Mouse (Mus musculus): ENCODE results near the gene Eprs. TPM values are rescaled to one million over a fixed set of nuclear protein-coding genes. Genes with fewer than 3 reads are reported as not detected.

The Eprs gene
- polyA plus RNA-seq, 1 experiment, result 61.9 TPM

- Histone ChIP-seq H3K4me1 (ENCODE audit: control insufficient read depth, insufficient read depth, low read length) (peaks cover 3% of the 10 kb centered on the region; the same call in 1 of the 2 replicates), H3K4me3 (ENCODE audit: insufficient read depth, low read depth, low read length) (no peak overlapping the region), H3K27ac (ENCODE audit: insufficient read depth, low read depth, low read length) (no peak overlapping the region)
- WGBS, result 93% methylated on average over 2 of the region's 2 CpGs
- TF ChIP-seq POLR2A (IDR thresholded peaks at IDR 0.05; ENCODE audit: insufficient read depth, low read depth, low read length) (no peak), CTCF (IDR thresholded peaks at IDR 0.05; ENCODE audit: insufficient read depth, low read depth, low read length) (no peak)
These were observed 14.6 kb downstream of the Eprs start for GRCm38 (mm10) chr1:185377429-185377828.

DNA sequence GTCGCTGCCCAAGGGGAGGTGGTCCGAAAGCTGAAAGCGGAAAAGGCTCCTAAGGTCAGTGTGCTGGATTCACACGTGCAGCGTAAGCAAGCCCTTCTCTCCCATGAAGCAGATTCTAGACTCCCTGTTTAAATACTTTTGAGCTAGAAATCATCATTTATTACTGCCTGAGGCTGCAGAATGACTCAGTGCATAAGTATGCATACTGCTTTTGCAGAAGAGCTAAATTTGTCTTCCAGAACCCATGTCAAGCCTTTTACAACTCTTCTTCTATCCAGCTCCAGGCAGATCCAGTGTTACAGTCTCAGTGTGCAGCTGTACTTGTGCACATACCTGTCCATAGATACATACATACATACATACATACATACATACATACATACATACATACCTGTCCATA, 38.8 kb downstream of the Eprs start:
- no peak overlapping the region for H3K4me3 ChIP-seq (ENCODE audit: insufficient read depth, low read depth, low read length)
- WGBS, result 77% methylated on average over 5 of the region's 5 CpGs
- no peak for TF ChIP-seq CTCF (IDR thresholded peaks at IDR 0.05; ENCODE audit: insufficient read depth, low read depth, low read length)
- no peak for TF ChIP-seq POLR2A (IDR thresholded peaks at IDR 0.05; ENCODE audit: insufficient read depth, low read depth, low read length)
- H3K27ac ChIP-seq (ENCODE audit: insufficient read depth, low read depth, low read length), result no peak overlapping the region
- H3K4me1 ChIP-seq (ENCODE audit: control insufficient read depth, insufficient read depth, low read length), result no peaks in the 10 kb centered on the region

GRCm38 (mm10) chr1:185404021-185404420, 41.2 kb downstream of the Eprs start:
- Histone ChIP-seq H3K4me1 (ENCODE audit: control insufficient read depth, insufficient read depth, low read length) (no peaks in the 10 kb centered on the region), H3K27ac (ENCODE audit: insufficient read depth, low read depth, low read length) (no peak overlapping the region), H3K4me3 (ENCODE audit: insufficient read depth, low read depth, low read length) (no peak overlapping the region)
- TF ChIP-seq POLR2A (IDR thresholded peaks at IDR 0.05; ENCODE audit: insufficient read depth, low read depth, low read length) (no peak), CTCF (IDR thresholded peaks at IDR 0.05; ENCODE audit: insufficient read depth, low read depth, low read length) (no peak)
- WGBS, result 26% methylated on average over 2 of the region's 2 CpGs

DNA sequence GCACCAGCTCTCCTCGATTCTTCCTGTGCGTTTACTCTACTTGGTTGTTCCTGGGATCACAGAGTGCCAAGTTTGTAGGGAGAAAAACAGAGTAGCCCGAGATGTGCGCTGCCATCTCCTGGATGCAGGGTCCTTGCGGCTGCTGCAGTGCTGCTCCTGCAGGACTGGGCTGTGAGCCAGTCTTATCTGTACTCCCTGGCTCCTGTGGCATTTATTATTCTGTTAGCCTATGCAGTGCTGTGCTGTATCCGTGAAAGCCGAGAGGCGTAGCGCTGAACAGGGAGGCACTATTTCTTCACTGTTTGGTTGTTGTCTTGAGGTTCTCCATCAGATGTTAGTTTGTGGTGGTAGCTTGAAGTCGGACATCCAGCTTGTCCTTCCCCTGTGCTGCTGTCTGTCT, 43.1 kb downstream of the Eprs start:
- Histone ChIP-seq H3K27ac (ENCODE audit: insufficient read depth, low read depth, low read length) (no peak overlapping the region), H3K4me1 (ENCODE audit: control insufficient read depth, insufficient read depth, low read length) (no peaks in the 10 kb centered on the region), H3K4me3 (ENCODE audit: insufficient read depth, low read depth, low read length) (no peak overlapping the region)
- WGBS, result 72% methylated on average over 10 of the region's 10 CpGs
- TF ChIP-seq CTCF (IDR thresholded peaks at IDR 0.05; ENCODE audit: insufficient read depth, low read depth, low read length) (no peak), POLR2A (IDR thresholded peaks at IDR 0.05; ENCODE audit: insufficient read depth, low read depth, low read length) (no peak)

DNA sequence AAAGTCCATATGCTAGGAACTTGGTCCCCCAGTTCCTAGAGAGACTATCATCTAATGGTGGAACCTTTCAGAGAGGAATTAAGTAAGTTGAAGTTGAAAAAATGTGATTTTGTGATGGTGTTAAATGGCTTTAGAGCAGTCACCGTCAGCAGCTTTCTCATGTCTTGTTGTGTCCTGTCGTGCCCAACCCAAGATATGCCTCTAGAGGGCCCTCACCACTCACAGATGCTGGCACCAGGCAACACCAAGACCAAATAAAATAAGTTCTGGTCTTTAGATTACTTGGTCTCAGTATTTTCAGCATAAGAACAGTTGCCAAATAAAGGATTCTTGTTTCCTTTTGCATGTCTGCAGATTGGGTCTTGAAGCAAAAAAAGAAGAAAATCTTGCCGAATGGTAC, 47.0 kb downstream of the Eprs start:
- H3K4me3 ChIP-seq (ENCODE audit: insufficient read depth, low read depth, low read length), result no peak overlapping the region
- TF ChIP-seq CTCF (IDR thresholded peaks at IDR 0.05; ENCODE audit: insufficient read depth, low read depth, low read length) (no peak), POLR2A (IDR thresholded peaks at IDR 0.05; ENCODE audit: insufficient read depth, low read depth, low read length) (no peak)
- 56% methylated on average over 3 of the region's 3 CpGs for WGBS
- H3K27ac ChIP-seq (ENCODE audit: insufficient read depth, low read depth, low read length), result no peak overlapping the region
- no peaks in the 10 kb centered on the region for H3K4me1 ChIP-seq (ENCODE audit: control insufficient read depth, insufficient read depth, low read length)

- H3K4me1 ChIP-seq (ENCODE audit: control insufficient read depth, insufficient read depth, low read length), result no peaks in the 10 kb centered on the region
- TF ChIP-seq CTCF (IDR thresholded peaks at IDR 0.05; ENCODE audit: insufficient read depth, low read depth, low read length) (no peak), POLR2A (IDR thresholded peaks at IDR 0.05; ENCODE audit: insufficient read depth, low read depth, low read length) (no peak)
- no peak overlapping the region for H3K4me3 ChIP-seq (ENCODE audit: insufficient read depth, low read depth, low read length)
- no peak overlapping the region for H3K27ac ChIP-seq (ENCODE audit: insufficient read depth, low read depth, low read length)
- 66% methylated on average over 9 of the region's 9 CpGs for WGBS
These were observed 55.2 kb downstream of the Eprs start for GRCm38 (mm10) chr1:185418011-185418410.

DNA sequence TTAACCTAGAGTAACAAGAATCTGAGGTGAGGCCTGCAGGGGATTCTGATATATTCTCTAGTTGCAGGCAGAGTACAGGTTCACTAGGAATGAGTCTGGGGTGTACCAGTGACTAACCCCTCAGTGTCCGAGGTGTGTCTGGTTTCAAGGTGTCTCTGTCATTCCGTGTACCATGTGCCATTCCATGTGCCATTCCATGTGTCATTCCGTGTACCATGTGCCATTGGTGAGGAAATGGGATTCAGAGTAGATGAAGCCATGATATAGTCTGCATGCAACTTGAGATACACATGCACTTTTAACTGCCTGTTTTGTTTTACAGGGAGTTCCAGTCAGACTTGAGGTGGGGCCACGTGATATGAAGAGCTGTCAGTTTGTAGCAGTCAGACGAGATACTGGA, 57.0 kb downstream of the Eprs start:
- WGBS, result 85% methylated on average over 5 of the region's 5 CpGs

DNA sequence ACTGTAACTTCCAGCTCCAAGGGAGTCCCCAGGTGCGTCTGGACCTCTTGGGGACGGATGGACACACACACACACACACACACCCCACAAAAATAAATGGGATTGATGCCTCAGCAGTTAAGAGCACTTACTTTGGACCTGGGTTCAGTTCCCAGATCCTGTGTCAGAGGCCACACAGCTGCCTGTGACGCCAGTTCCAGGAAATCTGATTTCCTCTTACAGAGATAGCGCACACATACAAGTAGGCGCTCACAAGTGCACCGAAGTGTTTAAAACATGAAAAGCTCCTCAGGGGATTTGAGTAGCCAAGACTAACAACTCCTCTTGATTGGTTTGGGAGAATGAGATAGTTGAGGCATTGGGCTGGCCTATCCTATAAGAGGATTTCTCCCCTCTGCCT, 57.9 kb downstream of the Eprs start:
- Histone ChIP-seq H3K4me1 (ENCODE audit: control insufficient read depth, insufficient read depth, low read length) (no peaks in the 10 kb centered on the region), H3K27ac (ENCODE audit: insufficient read depth, low read depth, low read length) (no peak overlapping the region), H3K4me3 (ENCODE audit: insufficient read depth, low read depth, low read length) (no peak overlapping the region)
- TF ChIP-seq CTCF (IDR thresholded peaks at IDR 0.05; ENCODE audit: insufficient read depth, low read depth, low read length), result no peak
- no peak for TF ChIP-seq POLR2A (IDR thresholded peaks at IDR 0.05; ENCODE audit: insufficient read depth, low read depth, low read length)
- WGBS, result 92% methylated on average over 6 of the region's 6 CpGs

More for the DNA sequence above, 57.0 kb downstream of the Eprs start:
- Histone ChIP-seq H3K27ac (ENCODE audit: insufficient read depth, low read depth, low read length) (no peak overlapping the region), H3K4me3 (ENCODE audit: insufficient read depth, low read depth, low read length) (no peak overlapping the region), H3K4me1 (ENCODE audit: control insufficient read depth, insufficient read depth, low read length) (no peaks in the 10 kb centered on the region)
- no peak for TF ChIP-seq CTCF (IDR thresholded peaks at IDR 0.05; ENCODE audit: insufficient read depth, low read depth, low read length)
- no peak for TF ChIP-seq POLR2A (IDR thresholded peaks at IDR 0.05; ENCODE audit: insufficient read depth, low read depth, low read length)

DNA sequence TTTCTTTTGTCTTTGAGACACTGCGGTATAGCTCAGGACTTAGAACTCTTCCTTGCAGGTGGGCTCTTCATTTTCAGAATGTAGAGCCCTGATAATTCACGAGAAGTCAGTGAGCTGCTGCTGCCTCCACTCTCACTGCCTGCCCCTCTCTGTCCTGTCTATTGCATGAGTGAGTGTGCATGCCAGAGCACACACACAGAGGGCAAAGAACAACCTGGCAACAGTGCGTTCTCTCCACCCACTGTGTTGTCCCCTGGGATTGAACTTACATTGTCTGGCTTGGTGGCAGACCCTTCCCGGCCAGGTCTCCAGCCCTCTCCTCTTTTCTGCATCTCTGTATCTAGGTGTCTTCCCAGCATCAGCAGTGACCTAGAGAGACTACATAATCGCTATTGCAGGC, 63.7 kb downstream of the Eprs start:
- H3K4me3 ChIP-seq (ENCODE audit: insufficient read depth, low read depth, low read length), result no peak overlapping the region
- 94% methylated on average over 5 of the region's 5 CpGs for WGBS
- no peak for TF ChIP-seq POLR2A (IDR thresholded peaks at IDR 0.05; ENCODE audit: insufficient read depth, low read depth, low read length)
- TF ChIP-seq CTCF (IDR thresholded peaks at IDR 0.05; ENCODE audit: insufficient read depth, low read depth, low read length), result no peak
- H3K27ac ChIP-seq (ENCODE audit: insufficient read depth, low read depth, low read length), result no peak overlapping the region
- H3K4me1 ChIP-seq (ENCODE audit: control insufficient read depth, insufficient read depth, low read length), result no peaks in the 10 kb centered on the region

GRCm38 (mm10) chr1:185430488-185430887, 67.6 kb downstream of the Eprs start:
- H3K4me3 ChIP-seq (ENCODE audit: insufficient read depth, low read depth, low read length), result no peak overlapping the region
- TF ChIP-seq POLR2A (IDR thresholded peaks at IDR 0.05; ENCODE audit: insufficient read depth, low read depth, low read length) (no peak), CTCF (IDR thresholded peaks at IDR 0.05; ENCODE audit: insufficient read depth, low read depth, low read length) (no peak)
- H3K4me1 ChIP-seq (ENCODE audit: control insufficient read depth, insufficient read depth, low read length), result no peaks in the 10 kb centered on the region
- no peak overlapping the region for H3K27ac ChIP-seq (ENCODE audit: insufficient read depth, low read depth, low read length)
- 86% methylated on average over 5 of the region's 5 CpGs for WGBS

Data from olfactory bulb, adult 2 months (tissue).